Mouse (Mus musculus) cerebellum, postnatal 25 days (tissue): ENCODE measurements around the gene 1700125H20Rik.

Source experiments
- DNase-seq, 2 experiments: peaks; one replicate each; pipeline ENCODE4 v3.0.0; 2021; ENCODE audit warnings: mixed read lengths in 2 of 2

The 1700125H20Rik gene

DNA sequence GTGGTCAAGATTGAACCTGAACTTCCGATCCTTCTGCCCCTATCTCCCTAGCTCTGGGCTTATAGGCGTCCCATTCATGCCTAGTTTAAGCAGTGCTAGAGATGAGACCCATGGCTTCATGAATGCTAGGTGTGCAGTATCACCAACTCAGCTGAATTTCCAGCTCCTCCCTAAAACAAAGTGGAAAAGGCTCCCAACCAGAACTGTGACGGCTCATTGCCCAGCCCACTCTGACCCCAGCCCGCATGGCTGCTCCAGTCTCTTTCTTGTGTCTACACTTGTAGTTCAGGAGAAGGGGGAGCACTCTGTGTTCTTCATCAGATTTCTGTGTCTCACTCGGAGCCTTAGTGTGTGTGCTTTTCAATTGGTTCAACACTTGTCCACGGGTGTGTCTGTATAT lies 14.6 kb downstream of the 1700125H20Rik start:
- DNase-seq, result no peak

DNA sequence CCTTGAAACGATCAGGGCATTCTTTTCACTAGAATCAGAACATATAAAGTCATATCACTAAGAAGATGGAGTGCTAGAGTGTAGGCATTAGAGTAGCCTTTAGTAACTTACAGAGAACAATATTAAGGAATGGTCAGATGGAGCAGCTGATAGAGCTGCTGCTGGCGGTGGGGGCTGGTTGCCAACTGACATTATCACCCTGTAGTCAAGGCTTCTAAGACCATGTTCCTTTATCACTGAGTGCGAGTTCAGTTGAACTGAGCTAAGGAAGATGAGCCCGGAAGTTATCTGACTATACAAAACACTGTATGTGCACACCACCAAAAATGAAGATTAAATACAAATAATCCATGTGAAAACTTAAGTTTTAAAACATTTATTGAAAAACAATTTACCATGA lies 18.9 kb downstream of the 1700125H20Rik start:
- no peak for DNase-seq

DNA sequence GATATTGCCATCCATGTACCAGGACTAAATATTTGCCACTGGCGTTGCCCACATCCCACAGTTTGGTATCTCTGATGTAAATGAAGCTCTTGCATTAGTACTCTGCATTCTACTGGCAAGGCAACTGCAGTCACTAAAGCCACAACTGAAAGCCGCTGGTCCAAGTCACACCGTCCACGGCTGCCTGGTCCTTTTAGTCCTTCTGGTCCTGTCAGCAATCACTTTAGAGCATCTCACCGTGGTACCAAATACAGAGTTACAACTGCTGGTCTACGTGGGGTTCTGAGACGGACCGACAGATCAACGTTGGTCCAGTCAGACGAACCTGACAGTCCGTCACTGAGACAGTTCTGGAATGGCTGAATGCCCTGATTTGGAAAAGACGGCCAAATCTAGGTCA lies 20.5 kb downstream of the 1700125H20Rik start:
- no peak for DNase-seq

DNA sequence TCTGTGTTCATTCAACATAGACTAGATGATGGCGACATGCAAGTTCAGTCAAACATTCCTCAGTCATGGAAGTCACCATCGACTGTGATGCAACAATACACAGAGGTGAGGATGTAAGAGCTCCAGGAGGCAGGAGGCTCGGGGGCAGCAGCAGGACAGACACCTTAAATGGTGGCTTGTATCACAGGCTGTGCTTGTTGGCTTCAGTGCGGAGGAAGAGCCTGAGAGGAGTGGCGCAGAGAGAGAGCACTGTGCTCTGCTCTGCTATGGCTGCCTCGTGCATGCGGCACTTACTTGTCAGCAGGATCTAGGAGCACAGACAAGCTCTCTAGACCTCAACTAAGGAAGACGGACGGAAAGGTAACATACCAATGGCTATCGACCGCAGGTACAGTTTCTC lies 24.0 kb downstream of the 1700125H20Rik start:
- DNase-seq, result no peak

DNA sequence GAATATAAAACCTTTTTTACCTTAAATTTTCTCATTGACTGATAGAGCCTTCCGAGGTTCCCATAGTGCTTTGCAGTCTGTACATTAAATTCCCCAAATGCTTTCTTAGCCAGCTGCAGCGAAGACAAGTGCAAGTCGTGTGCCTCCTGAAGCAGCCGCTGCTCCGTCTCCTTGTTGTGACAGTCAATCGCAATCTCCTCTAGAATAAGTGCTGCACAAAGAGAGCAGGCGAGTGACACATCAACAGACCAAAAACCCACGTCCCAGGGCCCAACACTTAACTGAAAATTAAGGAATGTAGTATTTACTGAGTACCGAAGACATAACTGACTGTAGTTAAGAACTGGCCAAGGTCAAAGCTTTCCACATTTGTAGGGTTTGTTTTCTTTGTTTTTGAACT lies 25.8 kb downstream of the 1700125H20Rik start:
- DNase-seq, result no peak

DNA sequence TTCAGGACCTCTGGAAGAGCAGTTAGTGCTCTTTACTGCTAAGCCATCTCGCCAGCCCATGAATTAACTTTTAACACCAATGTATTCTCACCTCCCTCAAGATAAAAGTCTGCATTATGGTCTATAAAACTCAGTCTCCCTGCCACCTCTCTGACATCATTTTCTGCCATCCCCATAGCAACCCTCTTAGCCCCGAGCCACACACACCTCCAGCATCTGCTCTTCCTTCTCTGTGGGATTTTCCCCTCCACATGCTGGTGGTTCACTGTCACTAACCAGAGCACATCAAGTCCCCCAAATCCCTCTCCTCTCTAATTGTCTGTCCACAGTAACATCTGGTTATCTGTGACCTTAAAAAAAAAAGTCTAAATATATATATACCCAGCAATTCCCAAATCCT lies 28.7 kb downstream of the 1700125H20Rik start:
- DNase-seq, result no peak

DNA sequence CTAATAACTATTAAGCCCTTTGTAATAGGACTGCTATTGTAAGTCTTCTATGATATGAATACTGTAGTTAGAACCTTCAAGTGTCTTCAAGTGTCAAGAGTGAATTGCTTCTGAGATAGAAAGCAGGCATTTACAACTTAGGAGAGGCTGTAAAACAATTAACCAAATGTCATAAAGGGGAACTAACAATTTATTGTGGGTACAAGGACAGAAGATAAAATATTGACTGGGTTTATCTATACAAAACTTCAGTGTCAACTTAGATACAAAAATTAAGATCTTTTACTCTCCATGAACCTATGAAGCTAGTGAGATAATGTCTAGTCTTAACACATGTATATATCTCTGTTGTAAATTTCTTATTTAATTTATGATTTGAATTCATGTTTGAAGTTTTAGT lies 36.0 kb downstream of the 1700125H20Rik start:
- no peak for DNase-seq

DNA sequence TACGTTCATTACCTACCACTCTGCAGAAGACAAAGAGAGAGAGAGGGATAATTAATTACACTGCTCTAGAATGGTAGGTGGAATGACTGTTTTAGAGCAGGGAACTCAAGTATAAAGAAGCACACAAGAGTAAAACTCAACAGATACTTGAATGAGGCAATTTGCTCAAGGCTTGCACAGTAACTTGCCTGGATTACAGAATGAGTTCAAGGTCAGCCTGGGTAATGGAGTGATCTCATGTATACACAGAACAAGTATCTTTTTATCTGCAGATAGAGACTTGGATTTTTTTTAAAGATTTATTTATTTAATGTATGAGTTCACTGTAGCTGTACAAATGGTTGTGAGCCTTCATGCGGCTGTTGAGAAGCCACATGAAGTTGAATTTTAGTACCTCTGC lies 40.9 kb downstream of the 1700125H20Rik start:
- DNase-seq, result no peak

DNA sequence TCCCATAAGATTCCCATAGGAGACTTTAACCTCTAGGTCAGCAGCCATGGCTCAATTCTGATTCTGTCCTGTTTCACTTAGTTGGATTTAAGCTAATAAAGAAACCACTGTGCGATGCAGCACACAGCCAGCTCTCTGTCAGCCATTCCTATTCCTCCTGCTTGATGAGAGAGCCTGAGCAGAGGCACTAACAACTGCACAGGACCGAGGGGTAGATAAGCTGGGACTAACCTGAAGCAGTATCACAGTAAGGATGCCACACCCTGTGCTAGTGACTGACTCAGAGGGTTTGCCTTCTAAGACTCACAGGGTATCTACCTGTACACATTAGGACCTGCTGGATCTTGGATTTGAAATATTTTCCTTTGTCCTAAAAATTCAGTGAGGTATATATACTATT lies 43.0 kb downstream of the 1700125H20Rik start:
- no peak for DNase-seq

DNA sequence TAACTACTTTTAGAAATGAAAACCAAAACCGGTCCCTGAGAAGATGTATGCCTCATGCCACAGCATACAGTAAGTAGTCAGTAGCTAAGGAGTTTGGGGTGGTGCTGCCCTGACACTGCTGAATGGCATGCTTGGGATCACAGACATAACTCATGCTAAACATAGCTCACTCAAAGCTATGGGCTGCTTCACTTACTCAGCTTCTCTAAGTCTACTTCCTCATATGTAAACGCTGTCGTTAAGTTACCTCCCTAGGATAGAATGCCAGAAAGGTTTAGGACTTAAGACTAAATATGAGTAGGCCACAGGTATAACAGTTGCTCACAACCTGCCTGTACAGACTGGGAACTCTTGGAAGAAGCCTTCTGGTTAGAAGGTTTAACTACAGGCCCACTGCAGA lies 44.5 kb downstream of the 1700125H20Rik start:
- DNase-seq, result no peak

DNA sequence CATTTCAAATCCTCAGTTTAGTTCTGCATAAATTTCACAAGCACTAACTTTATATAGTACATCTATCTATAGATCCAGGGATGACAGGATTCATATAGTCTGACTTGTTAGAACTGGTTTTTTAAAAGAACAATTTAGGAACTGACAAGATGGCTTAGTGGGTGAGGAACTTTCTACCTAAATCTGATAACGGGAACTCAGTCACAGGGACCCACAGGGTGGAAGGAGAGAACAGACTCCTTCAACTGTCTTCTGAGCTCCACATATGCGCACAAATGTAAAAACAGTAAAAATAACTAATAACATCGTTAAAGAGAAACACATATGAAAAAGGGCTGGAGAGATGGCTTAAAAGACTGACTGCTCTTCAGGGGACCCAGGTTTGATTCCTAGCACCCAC lies 48.8 kb downstream of the 1700125H20Rik start:
- no peak for DNase-seq

DNA sequence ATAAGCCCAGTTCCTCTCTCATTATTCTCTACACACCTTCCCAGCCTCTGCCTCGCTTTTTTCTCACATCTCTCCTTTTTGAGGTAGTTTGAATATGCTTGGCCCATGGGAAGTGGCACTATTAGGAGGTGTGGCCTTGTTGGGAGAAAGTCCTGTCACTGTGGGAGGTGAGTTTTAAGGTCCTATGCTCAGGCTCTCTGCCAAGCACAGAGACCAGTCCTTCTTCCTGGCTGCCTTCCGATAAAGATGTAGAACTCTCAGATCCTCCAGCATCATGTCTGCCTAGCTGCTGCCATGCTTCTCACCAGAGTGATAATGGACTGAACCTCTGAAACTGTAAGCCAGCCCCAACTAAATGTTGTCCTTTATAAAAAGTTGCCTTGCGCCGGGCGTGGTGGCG lies 52.4 kb downstream of the 1700125H20Rik start:
- DNase-seq, result no peak

DNA sequence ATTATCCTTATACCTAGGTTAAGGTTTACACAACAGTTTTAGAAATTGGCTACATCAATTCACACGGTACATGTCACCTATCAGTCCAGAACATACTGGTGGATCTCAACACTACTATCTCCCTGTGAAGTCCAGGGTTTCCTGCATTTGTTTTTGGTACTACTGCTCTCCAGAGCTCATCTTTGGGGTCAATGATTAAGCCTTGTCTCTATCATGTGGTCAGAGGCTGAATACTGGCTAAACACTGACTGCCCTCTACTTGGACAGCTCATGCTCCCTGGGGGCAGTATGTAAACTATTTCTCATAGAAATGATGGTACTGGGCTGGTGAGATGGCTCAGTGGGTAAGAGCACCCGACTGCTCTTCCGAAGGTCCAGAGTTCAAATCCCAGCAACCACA lies 53.0 kb downstream of the 1700125H20Rik start:
- DNase-seq, result no peak
